Mouse (Mus musculus) adrenal gland, postnatal 36 days (tissue): ENCODE measurements around the gene Abr. TPM values are rescaled to one million over a fixed set of nuclear protein-coding genes. Genes with fewer than 3 reads are reported as not detected.

ENCODE experiments used
- DNase-seq, 2 experiments: peaks; one replicate each; pipeline ENCODE4 v3.0.0; 2021; ENCODE audit warnings: mixed read lengths in 1 of 2
- total RNA-seq, 2 experiments: library from RNA; stranded (reverse); gene quantifications; 2 replicates each; pipeline ENCODE4 v1.2.3; 2021

Abr gene
- total RNA-seq, 2 experiments from 2014 or later, result 54.6 to 63.5 TPM

- DNase-seq, result peak; percentile 95 to 96
These were observed 215.2 kb downstream of the Abr start, which contains the start of gene Timm22 for GRCm38 (mm10) chr11:76406702-76407583. Timm22 (plus strand) TSS chr11:76406952.

GRCm38 (mm10) chr11:76405626-76406264 is 216.4 kb downstream of the Abr start:
- DNase-seq, result no peak

- DNase-seq, result no peak
These were observed 217.0 kb downstream of the Abr start for GRCm38 (mm10) chr11:76405113-76405512.

GRCm38 (mm10) chr11:76401398-76401797 is 220.7 kb downstream of the Abr start:
- no peak for DNase-seq

GRCm38 (mm10) chr11:76399587-76400330 is 222.4 kb downstream of the Abr start:
- peak; percentile 46 for DNase-seq

- peak; percentile 96 to 98 for DNase-seq
These were observed 223.1 kb downstream of the Abr start, which contains the start of gene Nxn for GRCm38 (mm10) chr11:76398798-76399586. Nxn (minus strand) TSS chr11:76399140.

- DNase-seq, result peak; percentile 60 to 72
These were observed 223.8 kb downstream of the Abr start for GRCm38 (mm10) chr11:76398312-76398797.

GRCm38 (mm10) chr11:76397650-76398311 is 224.3 kb downstream of the Abr start:
- peak; percentile 59 to 74 for DNase-seq

- DNase-seq, result no peak
These were observed 229.1 kb downstream of the Abr start for GRCm38 (mm10) chr11:76392996-76393395.

- no peak for DNase-seq
These were observed 229.6 kb downstream of the Abr start for GRCm38 (mm10) chr11:76392532-76392931.

GRCm38 (mm10) chr11:76388711-76389110 is 233.4 kb downstream of the Abr start:
- no peak for DNase-seq

- no peak for DNase-seq
These were observed 235.0 kb downstream of the Abr start for GRCm38 (mm10) chr11:76387097-76387496.

GRCm38 (mm10) chr11:76385746-76386145 is 236.4 kb downstream of the Abr start:
- DNase-seq, result no peak

- DNase-seq, result no peak
These were observed 237.1 kb downstream of the Abr start for GRCm38 (mm10) chr11:76385017-76385416.

GRCm38 (mm10) chr11:76384307-76384706 is 237.8 kb downstream of the Abr start:
- no peak for DNase-seq

GRCm38 (mm10) chr11:76382711-76383324 is 239.3 kb downstream of the Abr start:
- no peak for DNase-seq

GRCm38 (mm10) chr11:76381201-76381885 is 240.8 kb downstream of the Abr start:
- DNase-seq, result no peak

- DNase-seq, result peak; percentile 59 to 70
These were observed 242.1 kb downstream of the Abr start for GRCm38 (mm10) chr11:76379921-76380544.

- DNase-seq, result no peak
These were observed 245.7 kb downstream of the Abr start for GRCm38 (mm10) chr11:76376425-76376824.
